Mouse (Mus musculus) spleen, adult 2 months (tissue): ENCODE data around the gene Zfp143.
"Not testable (repeated sequence)": the region's sequence is repeated elsewhere in the genome, so short reads cannot be mapped to it uniquely, and the experiment has no call there.

ENCODE experiments used
- CTCF ChIP-seq: fragments of 200-500 bp; IDR thresholded peaks from 2 replicates; pipeline ENCODE4 v1.5.1; 2011; ENCODE audit warnings: mild to moderate bottlenecking, inconsistent platforms; ENCODE audit not compliant: insufficient read depth, insufficient read length, insufficient replicate concordance; ENCODE audit errors: extremely low read depth
- POLR2A ChIP-seq: fragments of 200-500 bp; IDR thresholded peaks from 2 replicates; pipeline ENCODE4 v1.6.1; 2011; ENCODE audit warnings: low read depth, low read length, inconsistent platforms

GRCm38 (mm10) chr7:110108524-110108923 is 47.5 kb downstream of the Zfp143 start:
- not testable (repeated sequence) for TF ChIP-seq CTCF, POLR2A
